Mouse (Mus musculus) stomach, postnatal 0 days (tissue): ENCODE measurements around the gene Iqschfp.

Experiments used
- CTCF ChIP-seq: IDR thresholded peaks from 2 replicates; pipeline ENCODE4 v1.5.1; 2016; ENCODE audit warnings: antibody characterized with exemption, low read depth, mild to moderate bottlenecking, moderate library complexity
- EP300 ChIP-seq: optimal IDR thresholded peaks from 2 replicates; pipeline ENCODE3; 2016; ENCODE audit warnings: antibody characterized with exemption

DNA sequence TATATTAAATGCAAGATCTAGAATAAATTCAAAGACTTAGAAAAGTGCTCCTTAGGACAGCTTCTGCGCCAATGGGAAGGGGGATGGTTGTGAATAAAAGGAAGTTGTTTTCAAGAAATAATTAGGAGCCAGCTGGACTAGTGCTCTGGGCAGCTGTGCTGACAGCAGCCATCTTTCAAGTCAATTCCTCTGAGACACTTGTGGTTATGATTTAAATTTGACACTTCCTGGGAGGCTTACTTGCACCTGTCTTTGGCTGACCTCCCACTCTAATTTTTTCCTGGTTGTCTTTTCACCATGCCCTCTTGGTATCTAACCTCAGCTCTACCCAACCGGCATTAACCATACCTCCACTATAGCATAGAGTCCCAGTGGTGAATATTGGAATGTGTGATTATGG, 55.0 kb downstream of the Iqschfp start:
- no peak for TF ChIP-seq CTCF
- TF ChIP-seq EP300, result no peak
